Mouse (Mus musculus): ENCODE data around the gene Ptpn20. TPM values are rescaled to one million over a fixed set of nuclear protein-coding genes. Genes with fewer than 3 reads are reported as not detected.

Ptpn20 gene
- polyA plus RNA-seq, 1 experiment = not detected

GRCm38 (mm10) chr14:33682768-33683167 lies 93.8 kb downstream of the Ptpn20 start:
- H3K4me3 ChIP-seq = no peak overlapping the region
- no peaks in the 10 kb centered on the region for H3K36me3 ChIP-seq (ENCODE audit: control insufficient read depth, insufficient read depth)
- no peaks in the 10 kb centered on the region for H3K27me3 ChIP-seq (ENCODE audit: control insufficient read depth, insufficient read depth, insufficient read length)
- H3K4me2 ChIP-seq (ENCODE audit: low read depth) = no peak overlapping the region
- no peak overlapping the region for H3ac ChIP-seq (ENCODE audit: control insufficient read depth, insufficient read length)
- H3K79me2 ChIP-seq (ENCODE audit: control insufficient read depth, insufficient read depth) = no peaks in the 10 kb centered on the region
- TF ChIP-seq USF1 (IDR thresholded peaks at IDR 0.05; ENCODE audit: low read depth) (no peak), TCF3 (IDR thresholded peaks at IDR 0.05; ENCODE audit: insufficient read length, low read depth) (no peak), E2F4 (IDR thresholded peaks at IDR 0.05; ENCODE audit: insufficient read depth) (no peak), POLR2AphosphoS2 (IDR thresholded peaks at IDR 0.05; ENCODE audit: insufficient read length, low read depth) (no peak), MYOG (IDR thresholded peaks at IDR 0.05; ENCODE audit: control insufficient read depth in 1 of 3, insufficient read depth in 1 of 3, insufficient read length in 2 of 3, low read depth in 2 of 3) (no peak), POLR2A (IDR thresholded peaks at IDR 0.05; ENCODE audit: insufficient read length, low read depth) (no peak), CEBPB (IDR thresholded peaks at IDR 0.05; ENCODE audit: insufficient read depth, poor library complexity, severe bottlenecking) (no peak)

- TF ChIP-seq MAX (IDR thresholded peaks at IDR 0.05; ENCODE audit: low read depth) (no peak), MYOG (IDR thresholded peaks at IDR 0.05; ENCODE audit: control insufficient read depth in 1 of 3, insufficient read depth in 1 of 3, insufficient read length in 2 of 3, low read depth in 2 of 3) (no peak), POLR2A (IDR thresholded peaks at IDR 0.05; ENCODE audit: insufficient read length, low read depth) (no peak), POLR2AphosphoS2 (IDR thresholded peaks at IDR 0.05; ENCODE audit: insufficient read length, low read depth) (no peak), TCF3 (IDR thresholded peaks at IDR 0.05; ENCODE audit: insufficient read length, low read depth) (no peak), MYOD1 (IDR thresholded peaks at IDR 0.05; ENCODE audit: control insufficient read depth in 1 of 3, insufficient read length in 2 of 3, low read depth in 2 of 3) (no peak), CEBPB (IDR thresholded peaks at IDR 0.05; ENCODE audit: insufficient read depth, poor library complexity, severe bottlenecking) (no peak), E2F4 (IDR thresholded peaks at IDR 0.05; ENCODE audit: insufficient read depth) (no peak), SRF (IDR thresholded peaks at IDR 0.05; ENCODE audit: control insufficient read depth, insufficient read length, low read depth) (no peak), REST (IDR thresholded peaks at IDR 0.05; ENCODE audit: insufficient read depth, insufficient read length) (no peak), USF1 (IDR thresholded peaks at IDR 0.05; ENCODE audit: low read depth) (no peak), TCF12 (IDR thresholded peaks at IDR 0.05; ENCODE audit: insufficient read depth, poor library complexity, severe bottlenecking) (no peak)
- Histone ChIP-seq H3ac (ENCODE audit: control insufficient read depth, insufficient read length) (no peak overlapping the region), H3K4me2 (ENCODE audit: low read depth) (no peak overlapping the region), H3K36me3 (ENCODE audit: control insufficient read depth, insufficient read depth) (no peaks in the 10 kb centered on the region), H3K27me3 (ENCODE audit: control insufficient read depth, insufficient read depth, insufficient read length) (no peaks in the 10 kb centered on the region), H3K4me3 (no peak overlapping the region), H3K79me2 (ENCODE audit: control insufficient read depth, insufficient read depth) (no peaks in the 10 kb centered on the region)
Measured at GRCm38 (mm10) chr14:33683701-33684100, 94.7 kb downstream of the Ptpn20 start.

DNA sequence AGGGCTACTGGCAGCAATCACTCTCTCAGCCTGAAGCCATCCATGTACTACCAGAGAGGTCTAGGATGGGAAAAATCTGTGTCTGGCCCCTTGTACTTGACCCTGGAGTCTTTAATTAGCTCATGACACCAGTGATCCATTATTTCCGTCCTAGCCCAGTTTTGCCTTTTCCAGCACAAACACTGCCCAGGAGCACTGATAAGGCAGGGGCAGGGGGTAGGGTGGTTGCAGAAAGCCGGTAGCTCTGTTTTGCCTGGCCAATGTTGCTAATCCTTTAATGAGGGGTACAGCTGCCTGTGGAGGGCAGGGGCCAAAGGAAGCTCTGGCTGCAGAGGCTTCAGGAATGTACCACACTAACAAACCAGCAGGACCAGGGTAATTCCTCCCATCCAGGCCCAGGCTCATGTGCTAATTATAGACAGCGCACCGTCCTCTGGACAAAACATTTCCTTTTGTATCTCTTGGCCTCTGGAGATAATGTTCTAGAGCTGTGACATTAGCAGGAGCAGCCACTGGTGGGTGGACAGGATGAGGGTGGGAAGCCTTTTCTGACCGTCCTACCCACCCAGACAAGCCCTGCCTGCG lies 98.5 kb downstream of the Ptpn20 start:
- H3K4me3 ChIP-seq = no peak overlapping the region
- H3K36me3 ChIP-seq (ENCODE audit: control insufficient read depth, insufficient read depth) = no peaks in the 10 kb centered on the region
- no peak overlapping the region for H3ac ChIP-seq (ENCODE audit: control insufficient read depth, insufficient read length)
- TF ChIP-seq SRF (IDR thresholded peaks at IDR 0.05; ENCODE audit: control insufficient read depth, insufficient read length, low read depth) (no peak), POLR2AphosphoS2 (IDR thresholded peaks at IDR 0.05; ENCODE audit: insufficient read length, low read depth) (no peak), MYOG (IDR thresholded peaks at IDR 0.05; ENCODE audit: control insufficient read depth in 1 of 3, insufficient read depth in 1 of 3, insufficient read length in 2 of 3, low read depth in 2 of 3) (no peak), CEBPB (IDR thresholded peaks at IDR 0.05; ENCODE audit: insufficient read depth, poor library complexity, severe bottlenecking) (no peak), TCF12 (IDR thresholded peaks at IDR 0.05; ENCODE audit: insufficient read depth, poor library complexity, severe bottlenecking) (no peak), MAX (IDR thresholded peaks at IDR 0.05; ENCODE audit: low read depth) (no peak), POLR2A (IDR thresholded peaks at IDR 0.05; ENCODE audit: insufficient read length, low read depth) (no peak), REST (IDR thresholded peaks at IDR 0.05; ENCODE audit: insufficient read depth, insufficient read length) (no peak), MYOD1 (IDR thresholded peaks at IDR 0.05; ENCODE audit: control insufficient read depth in 1 of 3, insufficient read length in 2 of 3, low read depth in 2 of 3) (no peak), USF1 (IDR thresholded peaks at IDR 0.05; ENCODE audit: low read depth) (no peak), TCF3 (IDR thresholded peaks at IDR 0.05; ENCODE audit: insufficient read length, low read depth) (no peak), E2F4 (IDR thresholded peaks at IDR 0.05; ENCODE audit: insufficient read depth) (no peak)
- H3K27me3 ChIP-seq (ENCODE audit: control insufficient read depth, insufficient read depth, insufficient read length) = no peaks in the 10 kb centered on the region
- no peaks in the 10 kb centered on the region for H3K79me2 ChIP-seq (ENCODE audit: control insufficient read depth, insufficient read depth)
- no peak overlapping the region for H3K4me2 ChIP-seq (ENCODE audit: low read depth)

- no peaks in the 10 kb centered on the region for H3K36me3 ChIP-seq (ENCODE audit: control insufficient read depth, insufficient read depth)
- no peak overlapping the region for H3K4me2 ChIP-seq (ENCODE audit: low read depth)
- H3K27me3 ChIP-seq (ENCODE audit: control insufficient read depth, insufficient read depth, insufficient read length) = no peaks in the 10 kb centered on the region
- no peaks in the 10 kb centered on the region for H3K79me2 ChIP-seq (ENCODE audit: control insufficient read depth, insufficient read depth)
- H3K4me3 ChIP-seq = no peak overlapping the region
- H3ac ChIP-seq (ENCODE audit: control insufficient read depth, insufficient read length) = no peak overlapping the region
- TF ChIP-seq TCF12 (IDR thresholded peaks at IDR 0.05; ENCODE audit: insufficient read depth, poor library complexity, severe bottlenecking) (no peak), REST (IDR thresholded peaks at IDR 0.05; ENCODE audit: insufficient read depth, insufficient read length) (no peak), SRF (IDR thresholded peaks at IDR 0.05; ENCODE audit: control insufficient read depth, insufficient read length, low read depth) (no peak), MAX (IDR thresholded peaks at IDR 0.05; ENCODE audit: low read depth) (no peak), MYOD1 (IDR thresholded peaks at IDR 0.05; ENCODE audit: control insufficient read depth in 1 of 3, insufficient read length in 2 of 3, low read depth in 2 of 3) (no peak), USF1 (IDR thresholded peaks at IDR 0.05; ENCODE audit: low read depth) (no peak)
Measured at GRCm38 (mm10) chr14:33689044-33689443, 100.0 kb downstream of the Ptpn20 start.

Other genes with a start within 250 kb of the Ptpn20 start
- 12.0 TPM for gene Mapk8, start 142.0 kb upstream of the Ptpn20 start, polyA plus RNA-seq (2012; fragmentation: generic; extraction: Trizol)
- not detected for gene Frmpd2, start 117.5 kb upstream of the Ptpn20 start, polyA plus RNA-seq (2012; fragmentation: generic; extraction: Trizol)